Mouse (Mus musculus) frontal cortex, adult 2 months (tissue): ENCODE results near the gene Nrf1. TPM values are rescaled to one million over a fixed set of nuclear protein-coding genes. Genes with fewer than 3 reads are reported as not detected.

Experiments
- DNase-seq, 2 experiments: peaks; one replicate each; pipeline ENCODE4 v3.0.0; 2022; ENCODE audit warnings: low spot score in 1 of 2; ENCODE audit errors: extremely low spot score in 1 of 2
- polyA plus RNA-seq: library from polyadenylated mRNA; depleted of rRNA; stranded (reverse); fragments of >200 nt; gene quantifications from 2 replicates; pipeline ENCODE4 v1.2.3, GENCODE M21; 2012; rRNA removed

Nrf1 gene
- polyA plus RNA-seq, 1 experiment: 26.2 TPM

- DNase-seq: no peak
Measured at GRCm38 (mm10) chr6:30173551-30174460, 126.0 kb downstream of the Nrf1 start.

GRCm38 (mm10) chr6:30174461-30175224 is 126.9 kb downstream of the Nrf1 start:
- DNase-seq: no peak

- DNase-seq: no peak
Measured at GRCm38 (mm10) chr6:30175225-30175917, 127.6 kb downstream of the Nrf1 start.

GRCm38 (mm10) chr6:30175918-30176421 is 128.2 kb downstream of the Nrf1 start:
- no peak for DNase-seq

GRCm38 (mm10) chr6:30176496-30176895 is 128.7 kb downstream of the Nrf1 start:
- DNase-seq: no peak

- DNase-seq: no peak
Measured at GRCm38 (mm10) chr6:30177305-30177704, 129.5 kb downstream of the Nrf1 start.

GRCm38 (mm10) chr6:30178023-30178639 is 130.3 kb downstream of the Nrf1 start:
- no peak for DNase-seq

- no peak for DNase-seq
Measured at GRCm38 (mm10) chr6:30179046-30179445, 131.3 kb downstream of the Nrf1 start.

GRCm38 (mm10) chr6:30180321-30180720 is 132.5 kb downstream of the Nrf1 start:
- DNase-seq: no peak

- DNase-seq: no peak
Measured at GRCm38 (mm10) chr6:30182038-30182437, 134.2 kb downstream of the Nrf1 start.

GRCm38 (mm10) chr6:30183624-30184023 is 135.8 kb downstream of the Nrf1 start:
- DNase-seq: no peak

- no peak for DNase-seq
Measured at GRCm38 (mm10) chr6:30195656-30196055, 147.9 kb downstream of the Nrf1 start.

- no peak for DNase-seq
Measured at GRCm38 (mm10) chr6:30196143-30196542, 148.4 kb downstream of the Nrf1 start.

Other genes starting within 250 kb of the Nrf1 start
- gene Strip2, start 131.0 kb upstream of the Nrf1 start, polyA plus RNA-seq: 16.4 and 24.0 TPM in 2 replicates